Mouse (Mus musculus) megakaryocyte, embryonic 14.5 days (primary cell): ENCODE results near the gene Dennd1b. TPM values are rescaled to one million over a fixed set of nuclear protein-coding genes. Genes with fewer than 3 reads are reported as not detected.

Experiments
- H3K27me3 ChIP-seq: replicated peaks from 2 replicates; pipeline ENCODE3; 2012; ENCODE audit warnings: inconsistent platforms
- H3K36me3 ChIP-seq: replicated peaks from 2 replicates; pipeline ENCODE3; 2012; ENCODE audit warnings: low read length, inconsistent platforms, mixed read lengths
- H3K4me1 ChIP-seq: 2 replicates; pipeline ENCODE4 v1.6.1; 2012; ENCODE audit warnings: inconsistent platforms
- H3K4me3 ChIP-seq: replicated peaks from 2 replicates; pipeline ENCODE3; 2012; ENCODE audit warnings: moderate library complexity, mild to moderate bottlenecking, inconsistent platforms
- H3K9me3 ChIP-seq: 2 replicates; pipeline ENCODE4 v1.6.1; 2012; ENCODE audit warnings: inconsistent platforms
- FLI1 ChIP-seq: IDR thresholded peaks from 2 replicates; pipeline ENCODE4 v1.6.1; 2012; ENCODE audit warnings: low read length, inconsistent platforms, mixed read lengths
- GATA1 ChIP-seq: IDR thresholded peaks from 3 replicates; pipeline ENCODE4 v1.6.1; 2012; ENCODE audit warnings: mixed read lengths, low read length, inconsistent platforms, borderline replicate concordance
- polyA plus RNA-seq: library from polyadenylated mRNA; stranded (reverse); fragments of >175 nt; gene quantifications from 2 replicates; pipeline ENCODE4 v1.2.3, GENCODE M21; 2012; ENCODE audit warnings: low replicate concordance; ENCODE audit not compliant: insufficient read depth

The Dennd1b gene
- polyA plus RNA-seq, 1 experiment: 0.79 TPM

- no peaks in the 10 kb centered on the region for H3K27me3 ChIP-seq
- TF ChIP-seq GATA1: no peak
- TF ChIP-seq FLI1: no peak
- peak overlapping the region; percentile 95 for H3K4me3 ChIP-seq
- H3K9me3 ChIP-seq: no peaks in the 10 kb centered on the region
- peaks cover 33% of the 10 kb centered on the region for H3K4me1 ChIP-seq
- H3K36me3 ChIP-seq: peaks cover 14% of the 10 kb centered on the region
Observed at GRCm38 (mm10) chr1:138962266-138963101, 751 bp upstream of the Dennd1b start.

GRCm38 (mm10) chr1:138963868-138964458, 728 bp downstream of the Dennd1b start:
- Histone ChIP-seq H3K4me1 (peaks cover 42% of the 10 kb centered on the region), H3K36me3 (peaks cover 23% of the 10 kb centered on the region), H3K4me3 (peak overlapping the region; percentile 95), H3K27me3 (no peaks in the 10 kb centered on the region), H3K9me3 (no peaks in the 10 kb centered on the region)
- TF ChIP-seq FLI1: no peak
- TF ChIP-seq GATA1: no peak

- Histone ChIP-seq H3K4me1 (peaks cover 42% of the 10 kb centered on the region), H3K4me3 (no peak overlapping the region), H3K9me3 (no peaks in the 10 kb centered on the region), H3K27me3 (no peaks in the 10 kb centered on the region), H3K36me3 (peaks cover 27% of the 10 kb centered on the region)
- TF ChIP-seq GATA1: no peak
- no peak for TF ChIP-seq FLI1
Observed at GRCm38 (mm10) chr1:138965069-138965468, 1.8 kb downstream of the Dennd1b start.

- H3K4me3 ChIP-seq: no peak overlapping the region
- H3K36me3 ChIP-seq: peaks cover 29% of the 10 kb centered on the region
- no peak for TF ChIP-seq FLI1
Observed at GRCm38 (mm10) chr1:138965511-138965910, 2.3 kb downstream of the Dennd1b start.

GRCm38 (mm10) chr1:138967450-138967849, 4.2 kb downstream of the Dennd1b start:
- peaks cover 29% of the 10 kb centered on the region for H3K36me3 ChIP-seq
- H3K4me3 ChIP-seq: no peak overlapping the region
- no peaks in the 10 kb centered on the region for H3K27me3 ChIP-seq
- no peak for TF ChIP-seq GATA1
- no peak for TF ChIP-seq FLI1
- no peaks in the 10 kb centered on the region for H3K9me3 ChIP-seq
- H3K4me1 ChIP-seq: peaks cover 49% of the 10 kb centered on the region

More at GRCm38 (mm10) chr1:138965511-138965910, 2.3 kb downstream of the Dennd1b start:
- Histone ChIP-seq H3K9me3 (no peaks in the 10 kb centered on the region), H3K27me3 (no peaks in the 10 kb centered on the region), H3K4me1 (peaks cover 42% of the 10 kb centered on the region)

- Histone ChIP-seq H3K36me3 (peaks cover 29% of the 10 kb centered on the region), H3K4me1 (peaks cover 55% of the 10 kb centered on the region), H3K4me3 (no peak overlapping the region), H3K27me3 (no peaks in the 10 kb centered on the region), H3K9me3 (no peaks in the 10 kb centered on the region)
- TF ChIP-seq GATA1: no peak
- TF ChIP-seq FLI1: no peak
Observed at GRCm38 (mm10) chr1:138970053-138970452, 6.8 kb downstream of the Dennd1b start.

- Histone ChIP-seq H3K4me3 (no peak overlapping the region), H3K36me3 (peaks cover 8% of the 10 kb centered on the region), H3K9me3 (no peaks in the 10 kb centered on the region), H3K4me1 (peaks cover 51% of the 10 kb centered on the region), H3K27me3 (no peaks in the 10 kb centered on the region)
- no peak for TF ChIP-seq FLI1
- TF ChIP-seq GATA1: no peak
Observed at GRCm38 (mm10) chr1:138973541-138974224, 10.4 kb downstream of the Dennd1b start.

- Histone ChIP-seq H3K9me3 (no peaks in the 10 kb centered on the region), H3K27me3 (no peaks in the 10 kb centered on the region), H3K36me3 (peaks cover 4% of the 10 kb centered on the region), H3K4me3 (no peak overlapping the region), H3K4me1 (peaks cover 54% of the 10 kb centered on the region)
- TF ChIP-seq FLI1 (no peak), GATA1 (no peak)
Observed at GRCm38 (mm10) chr1:138974836-138975235, 11.6 kb downstream of the Dennd1b start.

GRCm38 (mm10) chr1:138975945-138976344, 12.7 kb downstream of the Dennd1b start:
- H3K27me3 ChIP-seq: no peaks in the 10 kb centered on the region
- TF ChIP-seq GATA1 (no peak), FLI1 (no peak)
- H3K4me1 ChIP-seq: peaks cover 60% of the 10 kb centered on the region
- no peaks in the 10 kb centered on the region for H3K9me3 ChIP-seq
- H3K4me3 ChIP-seq: no peak overlapping the region
- H3K36me3 ChIP-seq: no peaks in the 10 kb centered on the region

- peak overlapping the region; percentile 79 for H3K4me3 ChIP-seq
Observed at GRCm38 (mm10) chr1:138982203-138982602, 19.0 kb downstream of the Dennd1b start.

More at GRCm38 (mm10) chr1:138982203-138982602, 19.0 kb downstream of the Dennd1b start:
- Histone ChIP-seq H3K27me3 (no peaks in the 10 kb centered on the region), H3K9me3 (no peaks in the 10 kb centered on the region), H3K4me1 (peaks cover 49% of the 10 kb centered on the region), H3K36me3 (peaks cover 5% of the 10 kb centered on the region)
- TF ChIP-seq FLI1: no peak
- no peak for TF ChIP-seq GATA1
